Mouse (Mus musculus): ENCODE results near the gene Gm3448. TPM values are rescaled to one million over a fixed set of nuclear protein-coding genes. Genes with fewer than 3 reads are reported as not detected.
"Not testable (repeated sequence)": the region's sequence is repeated elsewhere in the genome, so short reads cannot be mapped to it uniquely, and the experiment has no call there.

Gm3448 gene
- polyA plus RNA-seq, 1 experiment from 2014 or later = 2.7 TPM

DNA sequence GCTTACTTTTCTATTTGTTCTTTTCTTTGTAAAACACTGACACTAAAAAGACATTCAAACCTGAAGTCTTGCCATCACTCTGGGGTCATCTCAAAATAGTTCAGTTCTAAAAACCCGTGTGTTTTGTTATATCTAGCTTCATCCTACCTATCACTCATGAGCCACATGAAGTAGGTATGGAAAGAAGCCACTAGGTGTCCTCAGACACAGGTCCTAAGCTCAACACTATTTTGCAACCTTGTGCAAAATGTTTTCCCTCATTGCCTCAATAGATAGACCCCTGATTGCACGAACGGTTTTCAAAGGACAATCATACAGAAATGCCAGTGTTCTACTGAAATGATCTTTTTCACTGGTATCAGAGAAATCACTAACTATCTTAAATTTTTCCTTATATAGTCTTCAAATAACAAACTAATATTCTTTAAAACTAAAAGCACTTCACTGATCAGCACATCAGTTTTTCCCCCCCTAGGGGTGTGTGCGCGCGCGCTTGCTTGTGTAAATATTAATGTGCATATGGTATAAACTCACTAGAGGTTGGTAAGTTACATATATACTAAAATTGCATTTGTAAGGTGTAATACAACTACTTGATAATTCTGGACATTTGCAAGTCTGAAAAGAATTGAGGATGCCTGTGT, 63.5 kb downstream of the Gm3448 start:
- not testable (repeated sequence) for H3K4me3 ChIP-seq (ENCODE audit: low read depth, low read length); H3K9me3 ChIP-seq (replicated peaks; ENCODE audit: control insufficient read depth, low read length); H3K27ac ChIP-seq (ENCODE audit: low read length); H3K36me3 ChIP-seq (ENCODE audit: control insufficient read depth, insufficient read depth); H3K4me1 ChIP-seq (ENCODE audit: control insufficient read depth, low read depth, low read length); H3K9ac ChIP-seq (ENCODE audit: low read depth, low read length); H3K27me3 ChIP-seq (ENCODE audit: control insufficient read depth, insufficient read depth, low read depth, low read length); H3K4me2 ChIP-seq (ENCODE audit: low read depth, low read length)
- 0% methylated on average over 4 of the region's 7 CpGs for WGBS (ENCODE audit: insufficient replicate concordance)
- peak; percentile 24; the same call in 1 of the 2 replicates for ATAC-seq (ENCODE audit: low read depth)

DNA sequence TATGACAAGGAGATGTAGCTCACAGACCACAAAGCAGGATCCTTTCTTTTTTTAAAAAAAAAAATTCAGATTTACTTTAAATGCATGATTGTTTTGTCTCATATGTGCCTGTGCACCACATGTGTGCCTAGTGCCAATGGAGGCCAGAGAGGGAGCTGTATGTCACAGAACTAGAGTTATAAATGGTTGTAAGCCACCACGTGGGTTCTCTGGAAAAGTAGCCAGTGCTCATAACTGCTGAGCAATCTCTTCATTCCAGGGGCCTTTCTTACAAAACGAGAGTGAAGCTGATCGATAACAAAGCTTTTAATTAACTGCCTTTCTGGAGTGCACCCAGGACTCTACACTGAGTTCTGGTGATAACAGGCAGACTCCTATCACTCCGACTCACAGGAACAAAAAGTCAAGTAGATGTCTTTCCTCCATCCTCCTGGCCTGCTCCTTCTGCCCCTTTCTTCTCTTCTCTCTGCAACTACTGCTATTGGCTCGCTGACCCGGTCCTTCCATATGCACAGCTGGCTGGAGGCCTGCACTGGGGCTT, 72.9 kb downstream of the Gm3448 start:
- peak; percentile 80 for ATAC-seq (ENCODE audit: low read depth)
- H3K36me3 ChIP-seq (ENCODE audit: control insufficient read depth, insufficient read depth); H3K9ac ChIP-seq (ENCODE audit: low read depth, low read length); H3K4me1 ChIP-seq (ENCODE audit: control insufficient read depth, low read depth, low read length); H3K9me3 ChIP-seq (replicated peaks; ENCODE audit: control insufficient read depth, low read length); H3K4me2 ChIP-seq (ENCODE audit: low read depth, low read length); H3K4me3 ChIP-seq (ENCODE audit: low read depth, low read length); H3K27ac ChIP-seq (ENCODE audit: low read length); H3K27me3 ChIP-seq (ENCODE audit: control insufficient read depth, insufficient read depth, low read depth, low read length): not testable (repeated sequence)
- no CpG with 5 or more reads among the region's 6 CpGs for whole genome bisulfite sequencing (ENCODE audit: insufficient replicate concordance)

DNA sequence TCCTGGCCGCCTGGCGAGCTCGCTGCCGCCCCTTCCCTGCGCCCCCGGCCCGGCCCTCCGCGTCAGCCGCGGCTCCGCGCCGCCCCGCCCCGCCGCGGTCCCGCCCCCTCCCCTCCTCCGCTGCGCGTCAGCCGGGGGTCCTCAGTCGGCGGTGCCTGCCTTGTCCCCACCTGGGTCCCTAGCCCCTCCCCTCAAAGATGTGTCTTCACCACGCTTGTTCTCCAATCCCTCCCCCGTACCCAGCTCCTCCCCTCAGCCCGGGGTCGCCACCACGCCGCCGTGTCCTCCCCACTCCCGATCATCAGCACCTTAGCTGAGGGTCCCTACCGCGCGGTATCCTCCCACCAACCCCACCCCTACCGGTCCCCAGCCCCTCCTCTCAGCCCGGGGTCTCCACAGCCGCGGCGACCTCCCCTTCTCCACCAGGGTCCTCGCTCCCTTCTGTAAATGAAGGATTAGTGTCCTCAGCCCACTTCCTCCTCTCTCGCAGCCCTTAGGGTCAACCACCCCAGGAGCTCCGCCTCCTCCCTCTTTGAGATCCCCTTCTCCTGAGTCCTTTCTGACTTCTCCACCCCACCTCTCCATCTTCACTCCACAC, 79.7 kb downstream of the Gm3448 start:
- H3K27ac ChIP-seq (ENCODE audit: low read length); H3K9ac ChIP-seq (ENCODE audit: low read depth, low read length); H3K4me3 ChIP-seq (ENCODE audit: low read depth, low read length); H3K36me3 ChIP-seq (ENCODE audit: control insufficient read depth, insufficient read depth); H3K4me2 ChIP-seq (ENCODE audit: low read depth, low read length); H3K27me3 ChIP-seq (ENCODE audit: control insufficient read depth, insufficient read depth, low read depth, low read length); H3K9me3 ChIP-seq (replicated peaks; ENCODE audit: control insufficient read depth, low read length): not testable (repeated sequence)
- H3K4me1 ChIP-seq (ENCODE audit: control insufficient read depth, low read depth, low read length) = peaks cover 17% of the 10 kb centered on the region
- peak; percentile 55 for ATAC-seq (ENCODE audit: low read depth)
- WGBS (ENCODE audit: insufficient replicate concordance) = no CpG with 5 or more reads among the region's 44 CpGs

DNA sequence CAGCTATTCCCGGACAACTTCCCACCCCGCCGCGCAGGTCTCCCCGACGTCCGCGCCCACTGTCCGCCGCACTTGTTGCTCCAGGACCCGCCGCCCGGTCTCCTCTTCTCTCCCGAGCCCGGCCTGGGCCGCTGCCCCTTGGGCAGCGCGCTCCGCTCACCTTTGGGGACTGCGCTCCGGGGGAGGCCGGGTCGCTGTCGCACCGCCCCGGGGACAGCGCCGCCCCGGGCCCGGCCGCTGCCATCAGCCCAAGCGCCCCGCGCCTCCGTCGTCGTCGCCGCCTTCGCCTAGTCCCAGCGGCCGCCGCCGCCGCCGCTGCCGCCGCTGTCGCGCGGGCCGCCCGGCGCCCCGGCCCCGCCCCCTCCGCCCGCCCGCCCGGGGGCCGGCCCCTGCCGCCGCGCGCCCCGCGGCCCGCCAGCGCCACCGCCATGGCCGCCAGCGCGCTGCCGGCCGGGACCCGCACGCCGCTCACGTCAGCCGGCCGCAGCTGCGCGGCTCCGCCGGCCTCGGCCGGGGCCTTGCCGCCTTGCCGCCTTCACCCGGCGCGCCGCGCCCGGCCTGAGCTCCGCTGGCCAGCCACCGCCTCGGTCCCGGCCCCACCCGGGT, 80.3 kb downstream of the Gm3448 start, which contains the start of gene Phf10:
TSS of gene Phf10 (minus strand) at position 323 of the 606 bp plus-strand sequence.
- H3K4me3 ChIP-seq (ENCODE audit: low read depth, low read length) = peak within 1 kb of the TSS; percentile 74
- not testable (repeated sequence) for H3K36me3 ChIP-seq (ENCODE audit: control insufficient read depth, insufficient read depth); H3K27me3 ChIP-seq (ENCODE audit: control insufficient read depth, insufficient read depth, low read depth, low read length); H3K9me3 ChIP-seq (replicated peaks; ENCODE audit: control insufficient read depth, low read length)
- peak within 1 kb of the TSS; percentile 88 for H3K27ac ChIP-seq (ENCODE audit: low read length)
- 0% methylated on average over 47 of the region's 100 CpGs for WGBS (ENCODE audit: insufficient replicate concordance)
- peaks cover 17% of the 10 kb centered on the region for H3K4me1 ChIP-seq (ENCODE audit: control insufficient read depth, low read depth, low read length)
- ATAC-seq (ENCODE audit: low read depth) = peak; percentile 79
- peak within 1 kb of the TSS; percentile 94 for H3K9ac ChIP-seq (ENCODE audit: low read depth, low read length)
- peak within 1 kb of the TSS; percentile 74 for H3K4me2 ChIP-seq (ENCODE audit: low read depth, low read length)

DNA sequence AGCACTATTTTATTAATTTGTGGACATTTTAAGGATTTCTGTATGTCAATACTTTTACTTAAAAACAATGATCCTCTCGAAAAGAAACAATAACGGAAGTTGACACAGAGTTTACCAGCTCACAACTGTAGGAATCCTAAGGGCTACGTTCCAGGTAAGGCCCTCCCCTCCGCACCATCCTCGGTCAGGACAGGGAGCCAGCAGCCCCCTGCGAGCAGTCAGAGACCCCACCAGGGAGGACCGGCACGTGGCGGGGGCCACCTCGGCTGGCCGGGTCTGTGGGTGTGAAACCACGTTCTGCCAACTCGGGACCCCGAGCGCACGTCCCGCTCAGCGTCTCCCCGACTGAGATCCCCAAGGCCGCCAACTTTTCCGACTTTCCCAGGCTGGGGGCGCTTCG, 80.8 kb downstream of the Gm3448 start:
- under 1% methylated on average over 20 of the region's 23 CpGs for WGBS (ENCODE audit: insufficient replicate concordance)
- peak overlapping the region; percentile 88 for H3K27ac ChIP-seq (ENCODE audit: low read length)
- ATAC-seq (ENCODE audit: low read depth) = peak; percentile 20
- peaks cover 8% of the 10 kb centered on the region for H3K36me3 ChIP-seq (ENCODE audit: control insufficient read depth, insufficient read depth)
- H3K4me1 ChIP-seq (ENCODE audit: control insufficient read depth, low read depth, low read length) = peaks cover 17% of the 10 kb centered on the region
- peak overlapping the region; percentile 63 for H3K4me2 ChIP-seq (ENCODE audit: low read depth, low read length)
- H3K27me3 ChIP-seq (ENCODE audit: control insufficient read depth, insufficient read depth, low read depth, low read length) = no peaks in the 10 kb centered on the region
- H3K4me3 ChIP-seq (ENCODE audit: low read depth, low read length) = peak overlapping the region; percentile 74
- peak overlapping the region; percentile 94 for H3K9ac ChIP-seq (ENCODE audit: low read depth, low read length)
- H3K9me3 ChIP-seq (replicated peaks; ENCODE audit: control insufficient read depth, low read length) = no peaks in the 10 kb centered on the region

DNA sequence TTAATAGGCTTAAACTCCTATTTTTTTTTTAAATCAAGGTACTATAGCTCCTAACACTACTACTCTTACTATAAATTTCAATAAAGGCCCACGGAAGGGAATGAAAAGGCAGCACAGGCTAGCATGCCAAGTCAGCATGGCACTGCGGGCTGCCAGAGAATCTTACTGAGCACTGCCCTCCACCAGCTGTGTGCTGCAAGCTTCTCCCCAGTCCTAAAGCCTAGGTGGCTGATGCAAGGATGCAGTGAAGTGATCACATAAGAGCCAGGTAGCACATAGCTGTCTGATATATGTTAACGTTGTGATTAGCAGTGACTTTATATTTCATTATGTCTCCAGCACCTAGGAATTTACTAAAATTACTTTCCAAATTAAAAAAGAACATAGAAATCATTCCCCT, 81.4 kb downstream of the Gm3448 start:
- Histone ChIP-seq H3K9ac (ENCODE audit: low read depth, low read length) (peak overlapping the region; percentile 69), H3K27ac (ENCODE audit: low read length) (peak overlapping the region; percentile 57), H3K9me3 (replicated peaks; ENCODE audit: control insufficient read depth, low read length) (no peaks in the 10 kb centered on the region), H3K4me2 (ENCODE audit: low read depth, low read length) (peak overlapping the region; percentile 74), H3K36me3 (ENCODE audit: control insufficient read depth, insufficient read depth) (peaks cover 11% of the 10 kb centered on the region), H3K4me1 (ENCODE audit: control insufficient read depth, low read depth, low read length) (peaks cover 17% of the 10 kb centered on the region), H3K27me3 (ENCODE audit: control insufficient read depth, insufficient read depth, low read depth, low read length) (no peaks in the 10 kb centered on the region), H3K4me3 (ENCODE audit: low read depth, low read length) (peak overlapping the region; percentile 66)
- WGBS (ENCODE audit: insufficient replicate concordance) = 16% methylated on average over 3 of the region's 3 CpGs
- ATAC-seq (ENCODE audit: low read depth) = peak; percentile 20

DNA sequence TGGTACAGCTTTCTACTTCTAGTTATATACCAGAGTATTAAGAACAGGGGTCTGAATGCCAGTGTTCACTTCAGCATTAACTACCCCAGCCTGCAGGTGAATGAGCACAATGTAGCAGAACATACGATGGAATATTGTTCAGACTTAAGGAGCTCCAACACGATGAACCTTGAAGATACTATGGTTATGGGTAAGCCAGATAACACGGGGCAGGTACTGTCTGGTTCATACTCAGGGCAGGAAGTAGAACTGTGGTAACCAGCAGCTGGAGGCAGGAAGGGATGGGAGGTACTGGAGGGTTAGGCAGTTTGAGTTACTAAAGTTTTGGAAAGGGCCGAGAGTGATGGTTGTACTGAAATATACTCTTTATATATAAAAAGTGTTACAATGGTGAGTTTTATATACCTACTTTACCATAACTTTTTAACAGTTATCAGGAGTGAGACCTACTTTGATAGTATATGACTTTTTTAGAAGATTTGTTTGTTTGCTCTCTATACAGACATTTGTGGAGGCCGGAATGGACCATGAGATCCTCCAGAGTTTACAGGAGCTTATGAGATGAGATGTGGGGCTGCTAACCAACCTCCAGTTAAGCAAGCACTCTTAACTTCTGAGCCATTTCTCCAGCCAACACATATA, 82.5 kb downstream of the Gm3448 start:
- peak overlapping the region; percentile 74 for H3K4me2 ChIP-seq (ENCODE audit: low read depth, low read length)
- H3K36me3 ChIP-seq (ENCODE audit: control insufficient read depth, insufficient read depth) = peaks cover 21% of the 10 kb centered on the region
- WGBS (ENCODE audit: insufficient replicate concordance) = 32% methylated on average over 5 of the region's 5 CpGs
- H3K9ac ChIP-seq (ENCODE audit: low read depth, low read length) = peak overlapping the region; percentile 43
- no peaks in the 10 kb centered on the region for H3K9me3 ChIP-seq (replicated peaks; ENCODE audit: control insufficient read depth, low read length)
- no peak for ATAC-seq (ENCODE audit: low read depth)
- peak overlapping the region; percentile 47 for H3K27ac ChIP-seq (ENCODE audit: low read length)
- peaks cover 17% of the 10 kb centered on the region for H3K4me1 ChIP-seq (ENCODE audit: control insufficient read depth, low read depth, low read length)
- H3K27me3 ChIP-seq (ENCODE audit: control insufficient read depth, insufficient read depth, low read depth, low read length) = no peaks in the 10 kb centered on the region
- H3K4me3 ChIP-seq (ENCODE audit: low read depth, low read length) = peak overlapping the region; percentile 66

DNA sequence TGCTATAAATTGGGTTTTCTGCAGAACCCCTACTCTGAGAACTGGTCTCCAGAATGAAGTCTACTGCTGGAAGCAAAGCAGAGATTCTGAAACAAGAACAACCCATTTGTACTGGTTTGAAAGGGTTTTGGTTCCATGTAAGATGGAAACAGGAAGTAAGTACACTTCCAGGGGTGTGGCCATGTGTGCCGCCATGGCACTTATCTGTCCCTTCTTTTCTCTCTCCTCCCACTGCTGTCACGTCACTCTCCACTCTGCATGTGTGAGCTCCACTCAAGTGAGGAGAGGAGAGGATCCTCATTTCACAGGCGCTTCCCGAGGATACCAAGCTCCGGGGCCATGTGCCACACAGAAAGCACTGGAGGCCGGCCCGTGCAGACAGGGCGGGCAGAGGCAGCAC, 87.9 kb downstream of the Gm3448 start:
- 65% methylated on average over 8 of the region's 8 CpGs for WGBS (ENCODE audit: insufficient replicate concordance)
- H3K4me1 ChIP-seq (ENCODE audit: control insufficient read depth, low read depth, low read length) = peaks cover 9% of the 10 kb centered on the region
- H3K9ac ChIP-seq (ENCODE audit: low read depth, low read length) = no peak overlapping the region
- H3K4me2 ChIP-seq (ENCODE audit: low read depth, low read length) = no peak overlapping the region
- H3K9me3 ChIP-seq (replicated peaks; ENCODE audit: control insufficient read depth, low read length) = no peaks in the 10 kb centered on the region
- peak overlapping the region; percentile 50; the same call in 1 of the 2 replicates for H3K27ac ChIP-seq (ENCODE audit: low read length)
- peaks cover 57% of the 10 kb centered on the region for H3K36me3 ChIP-seq (ENCODE audit: control insufficient read depth, insufficient read depth)
- ATAC-seq (ENCODE audit: low read depth) = peak; percentile 66
- H3K4me3 ChIP-seq (ENCODE audit: low read depth, low read length) = no peak overlapping the region
- no peaks in the 10 kb centered on the region for H3K27me3 ChIP-seq (ENCODE audit: control insufficient read depth, insufficient read depth, low read depth, low read length)
